Mouse (Mus musculus) liver, adult 2 months (tissue): ENCODE measurements around the gene Prkcg. TPM values are rescaled to one million over a fixed set of nuclear protein-coding genes. Genes with fewer than 3 reads are reported as not detected.

Experiments used
- DNase-seq: peaks from one replicate; pipeline ENCODE4 v3.0.0-alpha.2; 2011; ENCODE audit warnings: low read depth, low spot score; ENCODE audit errors: extremely low read depth
- H3K27ac ChIP-seq: fragments of 200-500 bp; replicated peaks from 2 replicates; pipeline ENCODE4 v1.5.1; 2012; ENCODE audit warnings: low read depth, mild to moderate bottlenecking, control low read depth, inconsistent platforms, low read length; ENCODE audit not compliant: insufficient read depth
- H3K27me3 ChIP-seq: fragments of 200-500 bp; 2 replicates; pipeline ENCODE4 v1.6.1; 2012; ENCODE audit warnings: mild to moderate bottlenecking, moderate library complexity, low read length, inconsistent platforms; ENCODE audit not compliant: control insufficient read depth, insufficient read depth
- H3K36me3 ChIP-seq: fragments of 200-500 bp; 2 replicates; pipeline ENCODE4 v1.6.1; 2012; ENCODE audit warnings: low read length, inconsistent platforms; ENCODE audit not compliant: control insufficient read depth, insufficient read depth
- H3K4me1 ChIP-seq: fragments of 200-500 bp; 2 replicates; pipeline ENCODE4 v1.6.1; 2011; ENCODE audit warnings: low read length; ENCODE audit not compliant: control insufficient read depth, insufficient read depth
- H3K4me3 ChIP-seq: fragments of 200-500 bp; 2 replicates; pipeline ENCODE4 v1.5.1; 2011; ENCODE audit warnings: low read depth, mild to moderate bottlenecking, control low read depth, low read length, moderate library complexity; ENCODE audit not compliant: insufficient read depth
- H3K79me2 ChIP-seq: fragments of 200-500 bp; 2 replicates; pipeline ENCODE4 v1.6.1; 2012; ENCODE audit warnings: inconsistent platforms, mild to moderate bottlenecking, low read length, moderate library complexity; ENCODE audit not compliant: control insufficient read depth, insufficient read depth
- H3K9ac ChIP-seq: fragments of 200-500 bp; 2 replicates; pipeline ENCODE4 v1.6.1; 2012; ENCODE audit warnings: low read depth, mild to moderate bottlenecking, control low read depth, inconsistent platforms, low read length
- CTCF ChIP-seq: fragments of 200-500 bp; IDR thresholded peaks from 2 replicates; pipeline ENCODE4 v1.5.1; 2011; ENCODE audit warnings: low read depth, low read length, control low read depth
- POLR2A ChIP-seq: fragments of 200-500 bp; IDR thresholded peaks from 2 replicates; pipeline ENCODE4 v1.6.1; 2011; ENCODE audit warnings: low read length, control low read depth; ENCODE audit not compliant: insufficient read depth; ENCODE audit errors: extremely low read depth
- WGBS: fragments of 180-500 bp; shearing (Covaris S2); methylation state at CpG from one replicate; pipeline ENCODE4 v1.1.7; 2018; 5-methylcytosine and 5-hydroxymethylcytosine counted together
- polyA plus RNA-seq: library from polyadenylated mRNA; depleted of rRNA; stranded (reverse); fragments of >200 nt; gene quantifications from 2 replicates; pipeline ENCODE4 v1.2.3, GENCODE M21; 2012
- total RNA-seq: library from RNA; depleted of rRNA; stranded (reverse); fragments of >200 nt; gene quantifications from 2 replicates; pipeline ENCODE4 v1.2.3, GENCODE M21; 2014

The Prkcg gene
- total and polyA plus RNA-seq, 2 experiments, result under 0.01 to 0.26 TPM

GRCm38 (mm10) chr7:3365547-3366279 is 76.7 kb downstream of the Prkcg start:
- TF ChIP-seq CTCF (no peak), POLR2A (no peak)
- Histone ChIP-seq H3K4me3 (no peak overlapping the region), H3K79me2 (no peaks in the 10 kb centered on the region), H3K9ac (no peak overlapping the region), H3K36me3 (no peaks in the 10 kb centered on the region), H3K27me3 (peaks cover 5% of the 10 kb centered on the region; the same call in 1 of the 2 replicates), H3K27ac (no peak overlapping the region), H3K4me1 (no peaks in the 10 kb centered on the region)
- WGBS, result 46% methylated on average over 11 of the region's 11 CpGs
- DNase-seq, result no peak

- H3K4me3 ChIP-seq, result no peak overlapping the region
- 5% methylated on average over 42 of the region's 42 CpGs for WGBS
- DNase-seq, result no peak
- TF ChIP-seq CTCF, result no peak
- no peak for TF ChIP-seq POLR2A
- H3K4me1 ChIP-seq, result no peaks in the 10 kb centered on the region
- no peaks in the 10 kb centered on the region for H3K36me3 ChIP-seq
- H3K79me2 ChIP-seq, result no peaks in the 10 kb centered on the region
- peaks cover 5% of the 10 kb centered on the region; the same call in 1 of the 2 replicates for H3K27me3 ChIP-seq
- H3K27ac ChIP-seq, result no peak overlapping the region
- H3K9ac ChIP-seq, result no peak overlapping the region
Measured at GRCm38 (mm10) chr7:3366705-3367516, 77.9 kb downstream of the Prkcg start.

DNA sequence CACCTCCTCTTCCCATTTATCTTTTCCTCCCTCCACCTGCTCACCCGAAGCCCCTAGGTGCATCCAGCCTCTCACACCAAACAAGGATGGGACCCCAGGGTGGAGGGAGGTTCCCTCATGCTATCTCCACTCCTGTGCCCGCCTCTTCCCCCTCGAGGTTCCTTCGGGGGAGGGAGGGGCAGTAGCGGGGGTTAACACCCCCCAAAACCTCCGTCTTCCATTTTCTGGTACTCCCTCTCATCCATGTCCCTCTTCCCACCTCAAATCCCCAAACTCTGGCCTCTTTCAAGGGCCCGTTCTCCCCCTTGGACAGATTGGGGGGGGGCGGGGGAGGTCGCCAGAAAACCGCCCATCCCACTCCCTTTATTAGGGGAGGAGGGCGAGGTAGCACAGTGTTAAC is 78.6 kb downstream of the Prkcg start:
- no peak overlapping the region for H3K27ac ChIP-seq
- no peaks in the 10 kb centered on the region for H3K36me3 ChIP-seq
- TF ChIP-seq CTCF, result no peak
- no peak for TF ChIP-seq POLR2A
- peaks cover 5% of the 10 kb centered on the region; the same call in 1 of the 2 replicates for H3K27me3 ChIP-seq
- H3K9ac ChIP-seq, result no peak overlapping the region
- no peaks in the 10 kb centered on the region for H3K79me2 ChIP-seq
- no peak for DNase-seq
- no peak overlapping the region for H3K4me3 ChIP-seq
- H3K4me1 ChIP-seq, result no peaks in the 10 kb centered on the region
- WGBS, result 5% methylated on average over 11 of the region's 11 CpGs

DNA sequence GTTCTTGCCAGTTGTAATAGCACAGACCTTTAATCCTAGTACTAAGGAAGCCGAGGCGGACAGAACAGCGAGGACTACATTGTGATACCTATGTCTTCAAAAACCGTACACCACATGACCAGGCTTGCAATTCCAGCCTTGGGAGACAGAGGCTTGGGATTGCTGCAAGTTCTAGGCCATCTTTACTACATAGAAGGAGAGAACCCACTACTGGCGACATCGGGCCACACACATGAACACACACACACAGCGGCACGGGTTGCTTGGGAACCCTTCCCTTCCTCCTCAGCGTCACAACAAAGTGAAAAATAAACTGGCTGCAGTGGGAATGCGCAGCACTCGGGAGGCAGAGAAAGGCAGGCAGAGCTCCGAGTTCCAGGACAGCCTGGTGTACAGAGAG is 79.3 kb downstream of the Prkcg start:
- no peak overlapping the region for H3K9ac ChIP-seq
- peaks cover 5% of the 10 kb centered on the region; the same call in 1 of the 2 replicates for H3K27me3 ChIP-seq
- WGBS, result 31% methylated on average over 12 of the region's 12 CpGs
- H3K36me3 ChIP-seq, result no peaks in the 10 kb centered on the region
- H3K79me2 ChIP-seq, result no peaks in the 10 kb centered on the region
- H3K27ac ChIP-seq, result no peak overlapping the region
- H3K4me1 ChIP-seq, result no peaks in the 10 kb centered on the region
- TF ChIP-seq POLR2A, result no peak
- TF ChIP-seq CTCF, result no peak
- no peak overlapping the region for H3K4me3 ChIP-seq
- DNase-seq, result no peak

DNA sequence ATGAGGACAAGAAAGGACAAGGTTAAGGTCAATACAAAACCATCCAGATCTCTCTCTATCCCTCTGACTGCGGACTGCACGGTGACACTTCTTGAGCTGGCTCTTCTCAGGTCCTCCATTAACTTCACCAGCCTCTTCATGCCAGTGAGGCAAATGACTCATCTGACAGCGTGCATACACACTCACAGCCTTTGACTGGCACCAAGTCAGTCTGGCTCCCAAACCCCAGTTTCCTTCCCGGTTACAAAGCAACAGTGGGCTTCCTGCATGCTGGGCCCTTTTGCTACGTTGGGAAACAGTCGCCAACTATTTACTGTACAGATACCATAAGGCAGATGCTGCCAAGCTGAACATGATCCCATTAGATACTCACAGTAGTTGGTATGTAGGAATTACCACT is 80.2 kb downstream of the Prkcg start:
- H3K36me3 ChIP-seq, result no peaks in the 10 kb centered on the region
- no peak overlapping the region for H3K9ac ChIP-seq
- H3K79me2 ChIP-seq, result no peaks in the 10 kb centered on the region
- peaks cover 5% of the 10 kb centered on the region; the same call in 1 of the 2 replicates for H3K27me3 ChIP-seq
- 68% methylated on average over 6 of the region's 6 CpGs for WGBS
- TF ChIP-seq CTCF (no peak), POLR2A (no peak)
- no peak overlapping the region for H3K4me3 ChIP-seq
- no peak for DNase-seq
- no peak overlapping the region for H3K27ac ChIP-seq
- no peaks in the 10 kb centered on the region for H3K4me1 ChIP-seq
